Mouse (Mus musculus): ENCODE data around the gene Gpa33.

DNA sequence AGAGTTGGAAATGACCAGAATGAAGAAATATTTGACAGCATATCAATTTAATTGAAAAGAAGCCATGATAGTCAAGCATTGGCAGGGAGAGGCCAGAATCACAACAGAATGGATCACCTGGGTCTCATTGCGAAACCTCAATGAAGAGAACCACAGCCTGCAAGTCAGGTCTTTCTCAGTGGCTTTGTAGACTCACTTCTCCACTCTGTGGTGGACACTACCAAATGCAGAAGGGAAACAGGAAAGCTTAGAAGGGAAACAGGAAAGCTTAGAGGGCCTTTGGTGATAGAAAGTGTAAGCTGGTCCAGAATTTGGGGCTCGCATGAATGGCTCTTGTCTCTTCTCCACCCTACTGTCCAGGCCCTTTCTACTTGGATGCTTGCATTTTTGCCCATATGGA, 31.9 kb upstream of the Gpa33 start:
- no peak for TF ChIP-seq CTCF (IDR thresholded peaks at IDR 0.05; ENCODE audit: low read depth, low read length)
- TF ChIP-seq POLR2A (IDR thresholded peaks at IDR 0.05; ENCODE audit: extremely low read depth, insufficient read depth, low read length) = no peak
